8 mouse cellular contexts compared by ENCODE assay signal in genomic region chrX:164076040-164076775, GRCm38 (mm10). TPM values are rescaled to one million over a fixed set of nuclear protein-coding genes. Genes with fewer than 3 reads are reported as not detected.
DNase-seq lines count a peak whose midpoint lies in the region; ATAC-seq lines count a peak whose summit lies in the region.

TSS of gene Siah1b (minus strand) at chrX:164076493.

- H3K4me1 ChIP-seq in hindbrain, embryonic 14.5 days (replicated peaks; ENCODE audit: control insufficient read depth, insufficient read depth, low read length) = 0 out of 2 replicates have a peak, but pooled peaks cover 4% of the 10 kb centered on the region

- WGBS in hindbrain, embryonic 14.5 days = 23% methylated on average over 54 of the region's 54 CpGs

- peak within 1 kb of the TSS; percentile 92 for H3K27ac ChIP-seq in hindbrain, embryonic 14.5 days

- peaks cover 4% of the 10 kb centered on the region; the same call in 1 of the 2 replicates for H3K27me3 ChIP-seq in hindbrain, embryonic 14.5 days (ENCODE audit: control insufficient read depth, insufficient read depth, low read length)

- ATAC-seq in hindbrain, embryonic 14.5 days (ENCODE audit: low FRiP score) = peak; percentile 99

- H3K4me3 ChIP-seq in hindbrain, embryonic 14.5 days (replicated peaks; ENCODE audit: low read length) = peak within 1 kb of the TSS; percentile 50

- peak within 1 kb of the TSS; percentile 70 for H3K9ac ChIP-seq in hindbrain, embryonic 14.5 days

- H3K9me3 ChIP-seq in hindbrain, embryonic 14.5 days (ENCODE audit: control insufficient read depth, low read length) = no peaks in the 10 kb centered on the region

- H3K36me3 ChIP-seq in hindbrain, embryonic 14.5 days (replicated peaks; ENCODE audit: control insufficient read depth, insufficient read depth) = peaks cover 7% of the 10 kb centered on the region; the same call in 1 of the 2 replicates

- peak within 1 kb of the TSS; percentile 75 for H3K4me2 ChIP-seq in hindbrain, embryonic 14.5 days (replicated peaks)

- DNase-seq in R1 (ENCODE audit: low read depth, low spot score) = peak; percentile 95
- peak; percentile 92 to 93 for DNase-seq in cerebellum, postnatal 25 days
- peak; percentile 69 to 82 for DNase-seq in frontal cortex, postnatal 25 days (ENCODE audit: low spot score in 2 of 2)
- DNase-seq in hindbrain, embryonic 14.5 days (ENCODE audit: low spot score) = peak; percentile 86
- DNase-seq in layer of hippocampus, postnatal 36 days = peak; percentile 90
- peak; percentile 96 for DNase-seq in lung, postnatal 36 days
- DNase-seq in retina, postnatal 1 day = peak; percentile 97
- peak; percentile 82 to 86 for DNase-seq in urinary bladder, adult 18-20 months (ENCODE audit: low spot score in 2 of 2)

RNA-seq across cellular contexts. Expression of gene Siah1b, which starts in this region (rescaled TPM):
- polyA plus RNA-seq in hindbrain, embryonic 14.5 days (2014; fragmentation: Nextera tagmentation; extraction: Ambion mirVana) = 19.1 and 19.8 TPM in 2 replicates
- 10 to 100 TPM in 1 of 2 experiments, 1 to 10 TPM in 1; 9.5 to 14.8 TPM for total RNA-seq in layer of hippocampus, postnatal 36 days (2021)

Comparison
In these comparisons a context has a peak if more than half of its experiments do, and no peak if none do; other contexts are left out.
1. Peak in every context shown above with its lines: DNase-seq, ATAC-seq, H3K4me3 ChIP-seq and H3K27ac ChIP-seq.